In the genomic region with DNA sequence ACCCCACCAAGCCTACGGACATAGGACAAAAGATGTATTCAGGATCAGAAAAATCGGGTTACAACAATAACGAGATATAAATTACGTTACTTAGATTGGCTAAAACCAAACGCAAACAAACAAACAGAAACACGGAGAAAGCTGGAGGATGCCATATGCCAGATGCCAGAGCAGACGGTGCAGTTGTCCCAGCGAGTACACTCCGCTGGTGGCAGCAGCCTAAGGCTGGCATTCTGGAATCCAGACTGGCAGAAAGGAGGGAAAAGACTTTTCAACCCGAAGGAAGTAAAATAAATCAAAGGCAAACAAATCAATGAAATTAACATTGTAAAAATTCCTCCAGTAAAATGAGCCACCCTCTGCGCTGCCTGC, we compare ENCODE assay signal across 9 mouse cellular contexts. TPM values are rescaled to one million over a fixed set of nuclear protein-coding genes. Genes with fewer than 3 reads are reported as not detected.
A peak's percentile ranks its signal among the peaks of the same experiment; 100 is the strongest.
DNase-seq lines count a peak whose midpoint lies in the region; ATAC-seq lines count a peak whose summit lies in the region.
"Had no signal": no experiment of that assay in that cellular context is flagged by ENCODE, and none has a peak within 500 bp of the region (broad histone marks: within the 10 kb centered on the region; RNA-seq: fewer than 3 reads in every experiment).

No protein-coding gene starts in this region.

- no peak for ATAC-seq in forebrain, embryonic 11.5 days (replicated peaks; ENCODE audit: low FRiP score)
- ATAC-seq in intestine, embryonic 15.5 days, result no peak
- ATAC-seq in neural tube, embryonic 12.5 days (ENCODE audit: low FRiP score, low read depth), result no peak

- H3K4me1 ChIP-seq in forebrain, embryonic 11.5 days (replicated peaks; ENCODE audit: control insufficient read depth, insufficient read depth, low read length), result 0 out of 2 replicates have a peak, but pooled peaks cover 2% of the 10 kb centered on the region
- peaks cover 9% of the 10 kb centered on the region for H3K4me1 ChIP-seq in intestine, embryonic 15.5 days (replicated peaks)
- peaks cover 7% of the 10 kb centered on the region; the same call in 1 of the 2 replicates for H3K4me1 ChIP-seq in neural tube, embryonic 12.5 days

- intact Hi-C loops in left cerebral cortex, postnatal 14 days (cut with DNase I), result no loop called here
- intact Hi-C loops in left cerebral cortex, postnatal 10 days (cut with DNase I), result loop anchor here (5.0 kb wide), 1 partner anchor 142 kb away; no protein-coding TSS in a partner anchor

- H3K27me3 ChIP-seq in forebrain, embryonic 11.5 days (ENCODE audit: control insufficient read depth, insufficient read depth, low read length), result peaks cover 3% of the 10 kb centered on the region
- H3K27me3 ChIP-seq in intestine, embryonic 15.5 days (replicated peaks), result peaks cover 4% of the 10 kb centered on the region; the same call in 1 of the 2 replicates
- no peaks in the 10 kb centered on the region for H3K27me3 ChIP-seq in neural tube, embryonic 12.5 days (replicated peaks)

- H3K36me3 ChIP-seq in forebrain, embryonic 11.5 days (ENCODE audit: control insufficient read depth, insufficient read depth, low read length), result no peaks in the 10 kb centered on the region
- no peaks in the 10 kb centered on the region for H3K36me3 ChIP-seq in intestine, embryonic 15.5 days
- no peaks in the 10 kb centered on the region for H3K36me3 ChIP-seq in neural tube, embryonic 12.5 days

- 17% methylated on average over 11 of the region's 11 CpGs for whole genome bisulfite sequencing in forebrain, embryonic 11.5 days
- 16% methylated on average over 11 of the region's 11 CpGs for WGBS in intestine, embryonic 15.5 days
- 19% methylated on average over 11 of the region's 11 CpGs for WGBS in neural tube, embryonic 12.5 days

- H3K4me2 ChIP-seq in forebrain, embryonic 11.5 days (ENCODE audit: low read depth, low read length, severe bottlenecking), result peak overlapping the region; percentile 43
- H3K4me2 ChIP-seq in intestine, embryonic 15.5 days (replicated peaks), result peak overlapping the region; percentile 47
- peak overlapping the region; percentile 63 for H3K4me2 ChIP-seq in neural tube, embryonic 12.5 days (replicated peaks)

- H3K9ac ChIP-seq in forebrain, embryonic 11.5 days (ENCODE audit: low read length), result no peak overlapping the region
- no peak overlapping the region for H3K9ac ChIP-seq in intestine, embryonic 15.5 days
- peak overlapping the region; percentile 48 for H3K9ac ChIP-seq in neural tube, embryonic 12.5 days
- H3K9ac ChIP-seq: liver, embryonic 14.5 days had no signal

- H3K4me3 ChIP-seq in forebrain, embryonic 11.5 days (ENCODE audit: low read depth, low read length), result peak overlapping the region; percentile 13; the same call in 1 of the 2 replicates
- peak overlapping the region; percentile 14 for H3K4me3 ChIP-seq in intestine, embryonic 15.5 days (replicated peaks)
- peak overlapping the region; percentile 26 for H3K4me3 ChIP-seq in neural tube, embryonic 12.5 days
- H3K4me3 ChIP-seq: erythroblast, embryonic 14.5 days had no signal

- H3K27ac ChIP-seq in forebrain, embryonic 11.5 days (ENCODE audit: low read depth, low read length), result no peak overlapping the region
- H3K27ac ChIP-seq in intestine, embryonic 15.5 days, result no peak overlapping the region
- no peak overlapping the region for H3K27ac ChIP-seq in neural tube, embryonic 12.5 days
- H3K27ac ChIP-seq: liver, embryonic 14.5 days had no signal

- DNase-seq in left cerebral cortex, postnatal 14 days (ENCODE audit: low spot score in 2 of 2), result peak; percentile 26 to 41
- no peak for DNase-seq in left cerebral cortex, postnatal 10 days (ENCODE audit: extremely low spot score in 1 of 2, low spot score in 2 of 2)
- no peak for DNase-seq in forebrain, embryonic 11.5 days (ENCODE audit: low spot score)
- DNase-seq in adrenal gland, postnatal 14 days, result no peak
- no peak for DNase-seq in T-cell, adult 2 months (ENCODE audit: low spot score)

- no peaks in the 10 kb centered on the region for H3K9me3 ChIP-seq in forebrain, embryonic 11.5 days (ENCODE audit: control insufficient read depth, low read length)
- no peaks in the 10 kb centered on the region for H3K9me3 ChIP-seq in intestine, embryonic 15.5 days
- H3K9me3 ChIP-seq in neural tube, embryonic 12.5 days, result no peaks in the 10 kb centered on the region

RNA-seq across cellular contexts. Expression of a gene that starts 0.5 kb away (rescaled TPM):
- 1 to 10 TPM; 3.1 TPM for total RNA-seq in left cerebral cortex, postnatal 14 days (2021)
- 1 to 10 TPM; 2.7 to 3.4 TPM for total RNA-seq in left cerebral cortex, postnatal 10 days (2021)
- 0.20 TPM in 1 of 2 replicates, not detected in the other for polyA plus RNA-seq in forebrain, embryonic 11.5 days (2014; fragmentation: Nextera tagmentation; extraction: Ambion mirVana)
- polyA plus RNA-seq in intestine, embryonic 15.5 days (2015; fragmentation: Nextera tagmentation; extraction: Ambion mirVana), result not detected in 2 replicates
- 0.38 TPM in 1 of 2 replicates, not detected in the other for polyA plus RNA-seq in neural tube, embryonic 12.5 days (2016; fragmentation: Nextera tagmentation; extraction: Ambion mirVana)
- total RNA-seq in adrenal gland, postnatal 14 days (2021), result 0.41 TPM in 1 of 2 replicates, not detected in the other
- polyA plus RNA-seq: erythroblast, embryonic 14.5 days had no signal

RNA-seq across cellular contexts. Expression of a gene that starts 59.3 kb away (rescaled TPM):
- total RNA-seq in left cerebral cortex, postnatal 14 days (2021), result 1 to 10 TPM; 6.5 to 9.6 TPM
- 1 to 10 TPM; 4.9 to 9.5 TPM for total RNA-seq in left cerebral cortex, postnatal 10 days (2021)
- 8.3 and 8.8 TPM in 2 replicates for polyA plus RNA-seq in forebrain, embryonic 11.5 days (2014; fragmentation: Nextera tagmentation; extraction: Ambion mirVana)
- polyA plus RNA-seq in intestine, embryonic 15.5 days (2015; fragmentation: Nextera tagmentation; extraction: Ambion mirVana), result 11.0 and 11.2 TPM in 2 replicates
- 11.6 and 12.4 TPM in 2 replicates for polyA plus RNA-seq in neural tube, embryonic 12.5 days (2016; fragmentation: Nextera tagmentation; extraction: Ambion mirVana)
- total RNA-seq in adrenal gland, postnatal 14 days (2021), result 36.1 and 48.0 TPM in 2 replicates

RNA-seq across cellular contexts. Expression of a gene that starts 59.7 kb away (rescaled TPM):
- total RNA-seq in left cerebral cortex, postnatal 14 days (2021), result 10 to 100 TPM; 27.0 to 27.8 TPM
- total RNA-seq in left cerebral cortex, postnatal 10 days (2021), result 10 to 100 TPM; 29.3 to 32.5 TPM
- 95.5 and 110 TPM in 2 replicates for polyA plus RNA-seq in forebrain, embryonic 11.5 days (2014; fragmentation: Nextera tagmentation; extraction: Ambion mirVana)
- 90.2 and 102 TPM in 2 replicates for polyA plus RNA-seq in intestine, embryonic 15.5 days (2015; fragmentation: Nextera tagmentation; extraction: Ambion mirVana)
- 125 and 129 TPM in 2 replicates for polyA plus RNA-seq in neural tube, embryonic 12.5 days (2016; fragmentation: Nextera tagmentation; extraction: Ambion mirVana)
- total RNA-seq in adrenal gland, postnatal 14 days (2021), result 45.6 and 46.1 TPM in 2 replicates

Comparison
In these comparisons a context has a peak if more than half of its experiments do, and no peak if none do; other contexts are left out.
1. DNase-seq: peak in left cerebral cortex, postnatal 14 days (2 of 2); none in left cerebral cortex, postnatal 10 days (0 of 2), forebrain, embryonic 11.5 days (single experiment), adrenal gland, postnatal 14 days (single experiment) and T-cell, adult 2 months (single experiment).
2. Peak in every context shown above with its lines, with median percentiles within 50 percentile points of each other: H3K4me2 ChIP-seq and H3K4me3 ChIP-seq.